Mouse (Mus musculus) limb, embryonic 11.5 days (tissue): Measurements from ENCODE around the gene Nppb. TPM values are rescaled to one million over a fixed set of nuclear protein-coding genes. Genes with fewer than 3 reads are reported as not detected.

Experiments
- ATAC-seq: fragments of 200-750 bp; cut with Nextera tagmentation; 2 replicates; pipeline ENCODE4 v1.8.0; 2017; ENCODE audit warnings: low read depth; ENCODE audit not compliant: insufficient number of reproducible peaks, low FRiP score, low TSS enrichment
- DNase-seq: peaks from one replicate; pipeline ENCODE4 v3.0.0-alpha.2; 2015; ENCODE audit warnings: low spot score
- H3K27ac ChIP-seq: fragments of 300-500 bp; sonication (generic); replicated peaks from 2 replicates; pipeline ENCODE4 v1.5.1; 2014; ENCODE audit warnings: low read depth, mild to moderate bottlenecking, low read length
- H3K27me3 ChIP-seq: fragments of 300-500 bp; sonication (generic); 2 replicates; pipeline ENCODE4 v1.6.1; 2014; ENCODE audit warnings: mild to moderate bottlenecking, low read length, mixed read lengths; ENCODE audit not compliant: control insufficient read depth, insufficient read depth
- H3K36me3 ChIP-seq: fragments of 300-500 bp; sonication (generic); 2 replicates; pipeline ENCODE4 v1.6.1; 2014; ENCODE audit warnings: mild to moderate bottlenecking, low read length, moderate library complexity, mixed read lengths; ENCODE audit not compliant: control insufficient read depth, insufficient read depth
- H3K4me1 ChIP-seq: fragments of 300-500 bp; sonication (generic); 2 replicates; pipeline ENCODE4 v1.6.1; 2014; ENCODE audit warnings: low read length, mixed read lengths; ENCODE audit not compliant: control insufficient read depth, insufficient read depth
- H3K4me2 ChIP-seq: fragments of 300-500 bp; sonication (generic); 2 replicates; pipeline ENCODE4 v1.6.1; 2014; ENCODE audit warnings: low read depth, mild to moderate bottlenecking, moderate library complexity; ENCODE audit not compliant: severe bottlenecking
- H3K4me3 ChIP-seq: fragments of 300-500 bp; sonication (generic); 2 replicates; pipeline ENCODE4 v1.5.1; 2014; ENCODE audit warnings: low read depth, low read length
- H3K9ac ChIP-seq: fragments of 300-500 bp; sonication (generic); 2 replicates; pipeline ENCODE4 v1.6.1; 2014; ENCODE audit warnings: mild to moderate bottlenecking, low read length
- H3K9me3 ChIP-seq: fragments of 300-500 bp; sonication (generic); 2 replicates; pipeline ENCODE4 v1.6.1; 2016; ENCODE audit warnings: low read length; ENCODE audit not compliant: control insufficient read depth
- WGBS: fragments of 180-500 bp; shearing (Covaris S2); extraction: QIAGEN DNeasy Blood & Tissue Kit; methylation state at CpG from one replicate; pipeline ENCODE4 v1.1.7; 2014; 5-methylcytosine and 5-hydroxymethylcytosine counted together
- polyA plus RNA-seq: library from polyadenylated mRNA; unstranded; fragments of >200 nt; fragmentation: Nextera tagmentation; extraction: Ambion mirVana; gene quantifications from 2 replicates; pipeline ENCODE4 v1.2.1, GENCODE M21; 2014

The Nppb gene
- polyA plus RNA-seq, 1 experiment from 2014 or later: not detected

- H3K4me3 ChIP-seq: no peak overlapping the region
- DNase-seq: no peak
- 70% methylated on average over 3 of the region's 3 CpGs for WGBS
- H3K27ac ChIP-seq: no peak overlapping the region
- no peaks in the 10 kb centered on the region for H3K9me3 ChIP-seq
- no peaks in the 10 kb centered on the region for H3K4me1 ChIP-seq
- no peak for ATAC-seq
- no peak overlapping the region for H3K9ac ChIP-seq
- H3K4me2 ChIP-seq: no peak overlapping the region
- no peaks in the 10 kb centered on the region for H3K36me3 ChIP-seq
- no peaks in the 10 kb centered on the region for H3K27me3 ChIP-seq
Measured at GRCm38 (mm10) chr4:147995311-147995710, 9.7 kb downstream of the Nppb start.

DNA sequence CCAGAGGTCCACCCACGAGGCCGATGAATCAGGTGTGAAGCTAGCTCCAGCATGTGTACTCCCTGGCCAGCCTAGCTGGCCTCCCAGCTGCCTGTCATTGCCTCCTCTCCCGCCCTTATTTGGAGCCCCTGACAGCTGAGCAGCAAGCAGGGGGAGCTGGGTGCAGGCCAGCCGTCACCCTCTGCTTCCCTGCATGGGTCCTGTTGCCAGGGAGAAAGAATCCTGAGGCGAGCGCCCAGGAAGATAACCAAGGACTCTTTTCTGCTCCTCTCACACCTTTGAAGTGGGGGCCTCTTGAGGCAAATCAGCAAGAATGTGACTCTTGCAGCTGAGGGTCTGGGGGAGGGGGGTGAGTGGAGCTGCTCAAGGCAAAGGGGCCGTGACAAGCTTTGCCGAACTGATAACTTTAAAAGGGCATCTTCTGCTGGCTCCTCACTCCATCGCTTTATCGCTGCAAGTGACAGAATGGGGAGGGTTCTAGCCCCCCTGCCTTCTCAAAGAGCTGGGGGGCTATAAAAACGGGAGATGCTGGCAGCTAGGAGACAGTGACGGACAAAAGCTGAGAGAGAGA, 14.7 kb downstream of the Nppb start, which contains the start of gene Nppa:
Nppa (plus strand) TSS at position 521 of the 571 bp plus-strand sequence.
- Histone ChIP-seq H3K27me3 (no peaks in the 10 kb centered on the region), H3K4me2 (no peak within 1 kb of the TSS), H3K27ac (no peak within 1 kb of the TSS), H3K9me3 (no peaks in the 10 kb centered on the region), H3K9ac (peak within 1 kb of the TSS; percentile 12; the same call in 1 of the 2 replicates), H3K36me3 (peaks cover 4% of the 10 kb centered on the region), H3K4me3 (no peak within 1 kb of the TSS), H3K4me1 (peaks cover 5% of the 10 kb centered on the region; the same call in 1 of the 2 replicates)
- DNase-seq: no peak
- no peak for ATAC-seq
- 28% methylated on average over 12 of the region's 12 CpGs for WGBS

- Histone ChIP-seq H3K36me3 (peaks cover 4% of the 10 kb centered on the region), H3K4me1 (peaks cover 5% of the 10 kb centered on the region; the same call in 1 of the 2 replicates), H3K9ac (peak overlapping the region; percentile 12; the same call in 1 of the 2 replicates), H3K27ac (no peak overlapping the region), H3K27me3 (no peaks in the 10 kb centered on the region), H3K4me2 (no peak overlapping the region), H3K9me3 (no peaks in the 10 kb centered on the region), H3K4me3 (no peak overlapping the region)
- ATAC-seq (no peak), DNase-seq (no peak)
- WGBS: 83% methylated on average over 17 of the region's 17 CpGs
Measured at GRCm38 (mm10) chr4:148001013-148001789, 15.6 kb downstream of the Nppb start.

DNA sequence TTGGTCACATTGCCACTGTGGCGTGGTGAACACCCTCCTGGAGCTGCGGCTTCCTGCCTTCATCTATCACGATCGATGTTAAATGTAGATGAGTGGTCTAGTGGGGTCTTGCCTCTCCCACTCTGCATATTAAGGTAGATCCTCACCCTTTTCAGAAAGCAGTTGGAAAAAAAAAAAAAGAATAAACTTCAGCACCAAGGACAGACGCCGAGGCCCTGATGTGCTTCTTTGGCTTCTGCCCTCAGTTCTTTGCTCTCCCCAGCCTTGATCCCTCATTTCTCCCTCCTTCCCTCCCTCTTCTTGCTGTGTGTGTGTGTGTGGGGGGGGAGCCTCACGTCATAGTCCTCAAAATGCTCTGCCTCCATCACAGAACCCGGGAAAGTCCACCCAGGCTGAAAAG, 16.3 kb downstream of the Nppb start:
- H3K36me3 ChIP-seq: peaks cover 7% of the 10 kb centered on the region

DNA sequence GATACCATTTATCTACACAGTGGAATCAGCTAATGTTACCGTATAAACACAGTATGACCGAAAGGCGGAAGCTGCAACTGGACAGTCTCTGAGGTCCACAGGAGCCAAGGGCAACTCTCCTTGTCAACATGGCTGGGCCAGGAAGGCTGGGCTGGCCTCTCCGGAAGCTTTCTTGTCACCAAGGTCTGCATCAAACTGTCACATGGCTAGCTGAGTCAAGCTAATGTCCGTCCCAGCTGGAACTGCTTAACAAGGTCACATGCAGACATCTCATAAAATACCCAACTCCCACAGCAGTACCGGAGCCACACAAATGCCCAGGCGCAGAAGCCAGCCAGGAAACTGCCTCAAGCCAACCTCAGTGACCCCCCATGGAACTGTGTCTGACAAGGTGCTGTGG, 18.8 kb downstream of the Nppb start:
- no peak overlapping the region for H3K4me2 ChIP-seq
- H3K27ac ChIP-seq: no peak overlapping the region
- H3K36me3 ChIP-seq: peaks cover 12% of the 10 kb centered on the region
- 51% methylated on average over 7 of the region's 7 CpGs for WGBS
- no peaks in the 10 kb centered on the region for H3K27me3 ChIP-seq
- peaks cover 5% of the 10 kb centered on the region; the same call in 1 of the 2 replicates for H3K4me1 ChIP-seq
- DNase-seq (peak; percentile 25), ATAC-seq (no peak)
- no peak overlapping the region for H3K9ac ChIP-seq
- H3K9me3 ChIP-seq: no peaks in the 10 kb centered on the region
- no peak overlapping the region for H3K4me3 ChIP-seq

More for the DNA sequence above, 16.3 kb downstream of the Nppb start:
- DNase-seq (peak; percentile 32), ATAC-seq (no peak)
- H3K9me3 ChIP-seq: no peaks in the 10 kb centered on the region
- 48% methylated on average over 8 of the region's 8 CpGs for WGBS
- H3K4me1 ChIP-seq: peaks cover 5% of the 10 kb centered on the region; the same call in 1 of the 2 replicates
- no peaks in the 10 kb centered on the region for H3K27me3 ChIP-seq
- no peak overlapping the region for H3K27ac ChIP-seq
- no peak overlapping the region for H3K4me2 ChIP-seq
- H3K4me3 ChIP-seq: no peak overlapping the region
- no peak overlapping the region for H3K9ac ChIP-seq

GRCm38 (mm10) chr4:148008412-148008811, 22.8 kb downstream of the Nppb start:
- no peak overlapping the region for H3K4me2 ChIP-seq
- no peak overlapping the region for H3K4me3 ChIP-seq
- H3K9ac ChIP-seq: no peak overlapping the region
- ATAC-seq (no peak), DNase-seq (peak; percentile 42)
- H3K9me3 ChIP-seq: no peaks in the 10 kb centered on the region
- no peak overlapping the region for H3K27ac ChIP-seq
- peaks cover 5% of the 10 kb centered on the region; the same call in 1 of the 2 replicates for H3K4me1 ChIP-seq
- WGBS: 86% methylated on average over 4 of the region's 4 CpGs
- no peaks in the 10 kb centered on the region for H3K27me3 ChIP-seq
- peaks cover 35% of the 10 kb centered on the region for H3K36me3 ChIP-seq

DNA sequence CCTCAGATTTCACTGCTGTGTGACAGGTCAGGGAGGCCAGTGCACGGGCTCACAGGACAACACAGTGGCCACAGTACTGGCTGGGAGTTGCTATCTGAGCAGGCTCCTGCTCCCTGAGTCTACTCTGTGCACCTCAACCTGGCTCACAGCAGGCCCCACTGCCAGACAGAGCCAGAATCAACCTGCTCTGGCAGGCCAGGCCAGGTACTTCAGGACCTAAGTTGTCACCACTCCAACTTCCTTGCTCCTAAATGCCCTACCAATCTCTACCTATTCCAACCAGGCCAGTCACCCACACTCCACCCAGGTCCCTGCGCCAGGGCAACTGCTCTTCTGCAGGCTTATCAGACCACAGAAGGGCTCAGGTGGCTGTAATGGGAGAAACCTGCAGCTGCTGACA, 24.1 kb downstream of the Nppb start:
- H3K4me1 ChIP-seq: peaks cover 3% of the 10 kb centered on the region; the same call in 1 of the 2 replicates
- no peaks in the 10 kb centered on the region for H3K9me3 ChIP-seq
- peaks cover 40% of the 10 kb centered on the region for H3K36me3 ChIP-seq
- ATAC-seq (no peak), DNase-seq (no peak)
- H3K27me3 ChIP-seq: no peaks in the 10 kb centered on the region
- H3K4me3 ChIP-seq: no peak overlapping the region
- H3K27ac ChIP-seq: no peak overlapping the region
- 92% methylated on average over 2 of the region's 2 CpGs for WGBS
- no peak overlapping the region for H3K4me2 ChIP-seq
- H3K9ac ChIP-seq: no peak overlapping the region

DNA sequence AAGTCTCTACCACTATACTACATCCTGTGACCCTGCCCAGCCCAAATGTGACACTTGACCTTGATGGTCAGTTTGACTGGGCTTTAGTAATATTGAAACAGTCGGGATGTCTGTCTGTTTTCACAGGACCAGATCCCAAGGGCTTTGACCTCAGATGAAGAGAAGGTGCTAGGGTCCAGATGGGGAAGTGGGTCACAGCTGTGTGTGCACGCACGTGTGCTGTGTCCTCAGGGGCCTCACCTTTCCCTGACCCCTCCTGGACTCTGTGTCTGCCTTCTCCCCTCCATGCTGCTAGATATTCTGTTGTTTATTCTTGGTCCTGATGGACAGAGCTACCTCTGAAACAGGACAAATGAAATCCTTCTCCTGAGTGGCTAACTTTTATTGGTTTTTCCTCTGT, 25.7 kb downstream of the Nppb start:
- Histone ChIP-seq H3K4me3 (no peak overlapping the region), H3K9ac (no peak overlapping the region), H3K4me1 (no peaks in the 10 kb centered on the region), H3K27me3 (no peaks in the 10 kb centered on the region), H3K9me3 (no peaks in the 10 kb centered on the region), H3K36me3 (peaks cover 45% of the 10 kb centered on the region), H3K4me2 (no peak overlapping the region), H3K27ac (no peak overlapping the region)
- DNase-seq (no peak), ATAC-seq (no peak)
- WGBS: 84% methylated on average over 3 of the region's 3 CpGs
